Mouse (Mus musculus): ENCODE results near the gene Gjb4.

DNA sequence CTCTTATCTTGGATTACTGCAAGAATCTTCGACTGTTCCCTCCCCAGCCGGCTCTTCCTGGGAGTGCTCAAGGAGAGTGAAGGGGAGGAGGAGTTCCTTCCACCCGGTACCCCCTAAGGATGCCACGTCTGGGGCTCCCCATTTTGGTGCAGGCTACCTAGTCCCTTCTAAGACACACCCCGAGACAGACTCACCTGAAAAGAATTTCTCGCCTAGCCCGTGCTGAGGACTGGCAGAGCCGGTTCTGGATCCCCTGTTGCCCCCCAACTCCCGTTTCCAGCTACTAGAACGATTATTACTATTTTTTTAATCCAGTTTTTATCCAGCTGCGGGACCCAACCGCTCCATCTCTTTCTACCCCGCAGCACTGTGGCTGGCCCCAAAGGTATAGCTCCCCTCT, 24.1 kb downstream of the Gjb4 start:
- TF ChIP-seq CTCF (IDR thresholded peaks at IDR 0.05; ENCODE audit: low read depth, low read length), result no peak
- TF ChIP-seq POLR2A (IDR thresholded peaks at IDR 0.05; ENCODE audit: extremely low read depth, insufficient read depth, low read length), result no peak

All from liver, adult 2 months (tissue).